Mouse (Mus musculus): Measurements from ENCODE around the gene Ifna4.
"Not testable (repeated sequence)": the region's sequence is repeated elsewhere in the genome, so short reads cannot be mapped to it uniquely, and the experiment has no call there.

Ifna4 gene

DNA sequence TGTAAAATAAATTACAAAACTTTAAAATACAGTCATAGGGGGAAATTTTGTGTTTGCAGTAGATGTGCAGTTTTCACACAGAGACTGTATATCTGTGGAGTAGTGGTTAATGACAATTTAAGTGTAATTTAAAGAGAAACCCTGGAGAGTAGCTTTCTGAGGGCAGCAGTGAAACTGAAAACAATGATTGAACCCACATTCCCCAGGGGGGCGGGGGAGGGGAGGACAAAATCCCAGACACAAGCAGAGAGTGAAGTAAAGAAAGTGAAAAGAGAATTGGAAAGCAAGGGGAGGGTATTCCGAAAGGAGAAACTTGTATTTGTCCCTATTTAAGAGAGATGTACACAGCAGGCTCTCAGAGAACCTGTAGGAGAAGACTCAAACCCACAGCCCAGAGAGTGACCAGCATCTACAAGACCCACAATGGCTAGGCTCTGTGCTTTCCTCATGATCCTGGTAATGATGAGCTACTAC is at the start of gene Ifna4:
Gene Ifna4, plus strand, starts transcription at position 424 of the 474 bp plus-strand sequence.
- DNase-seq, result no peak

DNA sequence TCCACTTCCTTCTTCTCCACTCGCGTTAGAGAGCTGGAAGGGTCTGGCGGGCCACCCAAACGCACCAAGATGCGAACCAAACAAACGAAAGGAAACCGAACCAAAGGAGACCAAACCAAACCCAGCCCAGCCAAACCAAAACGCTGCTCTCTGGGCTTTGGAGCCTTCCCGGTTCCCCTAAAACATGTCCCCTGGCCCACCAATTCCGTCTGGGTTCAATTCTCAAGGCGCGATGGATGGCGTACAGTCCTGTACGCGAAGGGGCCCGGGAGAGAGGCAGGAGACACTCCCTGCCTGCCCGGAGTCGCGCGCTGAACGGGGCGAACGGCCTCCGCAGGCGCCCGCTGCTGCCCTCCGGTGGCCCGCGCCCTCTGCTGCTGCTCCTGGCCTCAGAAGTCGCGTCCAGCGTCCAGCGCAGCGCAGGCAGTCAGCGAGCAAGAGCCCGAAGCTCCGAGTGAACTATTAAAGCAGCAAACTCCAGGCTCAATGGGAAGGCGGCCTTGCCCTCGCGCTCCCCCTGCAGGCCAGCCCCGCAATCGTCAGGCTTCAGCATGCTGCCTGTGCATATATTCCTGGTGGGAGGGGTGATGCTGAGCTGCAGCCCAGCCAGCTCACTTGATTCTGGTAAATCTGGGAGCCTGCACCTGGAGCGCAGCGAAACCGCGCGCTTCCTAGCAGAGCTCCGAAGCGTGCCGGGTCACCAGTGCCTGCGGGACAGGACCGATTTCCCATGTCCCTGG is 47.6 kb upstream of the Ifna4 start, which contains the start of gene Gm13275:
Gene Gm13275, plus strand, starts transcription at position 552 of the 740 bp plus-strand sequence.
- DNase-seq, result not testable (repeated sequence)

DNA sequence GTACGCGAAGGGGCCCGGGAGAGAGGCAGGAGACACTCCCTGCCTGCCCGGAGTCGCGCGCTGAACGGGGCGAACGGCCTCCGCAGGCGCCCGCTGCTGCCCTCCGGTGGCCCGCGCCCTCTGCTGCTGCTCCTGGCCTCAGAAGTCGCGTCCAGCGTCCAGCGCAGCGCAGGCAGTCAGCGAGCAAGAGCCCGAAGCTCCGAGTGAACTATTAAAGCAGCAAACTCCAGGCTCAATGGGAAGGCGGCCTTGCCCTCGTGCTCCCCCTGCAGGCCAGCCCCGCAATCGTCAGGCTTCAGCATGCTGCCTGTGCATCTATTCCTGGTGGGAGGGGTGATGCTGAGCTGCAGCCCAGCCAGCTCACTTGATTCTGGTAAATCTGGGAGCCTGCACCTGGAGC is 44.6 kb upstream of the Ifna4 start, which contains the start of gene Gm13279:
Gene Gm13279, plus strand, starts transcription at position 301 of the 400 bp plus-strand sequence.
- not testable (repeated sequence) for DNase-seq

DNA sequence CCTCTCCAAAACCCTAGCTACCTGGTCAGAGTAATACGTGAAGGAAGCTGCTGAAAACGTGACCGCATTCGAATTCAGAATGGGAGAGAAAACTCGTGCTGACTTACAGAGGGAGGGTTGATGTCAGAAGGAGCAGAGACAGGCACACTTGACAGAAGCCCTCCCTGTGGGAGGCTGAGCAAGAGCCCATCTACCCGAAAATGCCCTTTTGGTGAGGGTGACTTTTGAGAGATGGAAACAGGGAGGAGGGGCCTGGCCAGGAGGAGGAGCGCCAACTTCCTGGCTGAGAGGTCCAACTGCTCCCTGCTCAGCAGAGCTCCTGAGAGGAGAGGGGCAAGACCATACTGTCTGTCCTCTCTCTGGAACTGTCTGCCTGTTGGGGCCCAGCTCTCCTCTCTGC is 42.3 kb upstream of the Ifna4 start, which contains the start of gene Gm13285:
Gene Gm13285, plus strand, starts transcription at position 301 of the 400 bp plus-strand sequence.
- DNase-seq, result not testable (repeated sequence)

DNA sequence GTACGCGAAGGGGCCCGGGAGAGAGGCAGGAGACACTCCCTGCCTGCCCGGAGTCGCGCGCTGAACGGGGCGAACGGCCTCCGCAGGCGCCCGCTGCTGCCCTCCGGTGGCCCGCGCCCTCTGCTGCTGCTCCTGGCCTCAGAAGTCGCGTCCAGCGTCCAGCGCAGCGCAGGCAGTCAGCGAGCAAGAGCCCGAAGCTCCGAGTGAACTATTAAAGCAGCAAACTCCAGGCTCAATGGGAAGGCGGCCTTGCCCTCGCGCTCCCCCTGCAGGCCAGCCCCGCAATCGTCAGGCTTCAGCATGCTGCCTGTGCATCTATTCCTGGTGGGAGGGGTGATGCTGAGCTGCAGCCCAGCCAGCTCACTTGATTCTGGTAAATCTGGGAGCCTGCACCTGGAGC is 38.7 kb upstream of the Ifna4 start, which contains the start of gene Gm13287:
Gene Gm13287, plus strand, starts transcription at position 301 of the 400 bp plus-strand sequence.
- DNase-seq, result not testable (repeated sequence)

DNA sequence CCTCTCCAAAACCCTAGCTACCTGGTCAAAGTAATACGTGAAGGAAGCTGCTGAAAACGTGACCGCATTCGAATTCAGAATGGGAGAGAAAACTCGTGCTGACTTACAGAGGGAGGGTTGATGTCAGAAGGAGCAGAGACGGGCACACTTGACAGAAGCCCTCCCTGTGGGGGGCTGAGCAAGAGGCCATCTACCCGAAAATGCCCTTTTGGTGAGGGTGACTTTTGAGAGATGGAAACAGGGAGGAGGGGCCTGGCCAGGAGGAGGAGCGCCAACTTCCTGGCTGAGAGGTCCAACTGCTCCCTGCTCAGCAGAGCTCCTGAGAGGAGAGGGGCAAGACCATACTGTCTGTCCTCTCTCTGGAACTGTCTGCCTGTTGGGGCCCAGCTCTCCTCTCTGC is 36.4 kb upstream of the Ifna4 start, which contains the start of gene Gm13288:
Gene Gm13288, plus strand, starts transcription at position 301 of the 400 bp plus-strand sequence.
- not testable (repeated sequence) for DNase-seq

- DNase-seq, result not testable (repeated sequence)
Observed at GRCm38 (mm10) chr4:88805761-88806160, 35.9 kb upstream of the Ifna4 start.

DNA sequence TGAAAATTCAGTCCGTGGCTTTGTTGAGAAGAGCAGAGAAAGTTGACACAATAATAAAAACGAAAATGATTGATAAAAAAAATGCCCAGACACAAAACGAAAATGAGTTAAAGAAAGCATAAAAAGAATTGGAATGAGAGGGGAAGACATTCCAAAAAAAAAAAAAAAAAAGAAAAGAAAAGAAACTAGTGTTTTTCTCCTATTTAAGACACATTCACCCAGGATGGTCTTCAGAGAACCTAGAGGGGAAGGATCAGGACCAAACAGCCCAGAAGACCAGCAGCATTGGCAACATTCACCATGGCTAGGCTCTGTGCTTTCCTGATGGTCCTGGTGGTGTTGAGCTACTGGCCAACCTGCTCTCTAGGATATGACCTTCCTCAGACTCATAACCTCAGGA is 25.7 kb upstream of the Ifna4 start, which contains the start of gene Ifna7:
Gene Ifna7, plus strand, starts transcription at position 301 of the 400 bp plus-strand sequence.
- no peak for DNase-seq

- DNase-seq, result no peak
Observed at GRCm38 (mm10) chr4:88819659-88820058, 22.0 kb upstream of the Ifna4 start, which contains the start of gene Ifna11. Ifna11 (plus strand) TSS chr4:88819959.

DNA sequence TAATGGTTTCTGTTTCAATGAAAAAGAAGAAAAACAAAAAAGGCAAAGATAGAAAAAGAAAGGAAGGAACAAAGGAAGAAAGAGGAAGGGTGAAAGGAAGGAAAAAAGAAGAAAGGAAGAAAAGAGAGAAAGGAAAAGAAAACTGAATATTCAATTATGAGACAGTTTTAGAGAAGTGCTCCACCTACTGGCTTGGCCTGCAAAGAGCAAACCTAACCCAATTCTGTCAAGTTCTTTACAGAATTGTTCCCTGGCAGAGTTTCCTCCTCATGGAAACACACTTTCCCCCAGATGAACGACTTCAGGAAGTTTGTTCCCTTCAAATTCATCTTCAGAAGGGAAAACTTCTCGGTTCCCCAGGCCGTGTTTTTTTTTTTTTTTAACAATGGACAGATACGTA is 18.7 kb upstream of the Ifna4 start:
- peak; percentile 48 for DNase-seq

DNA sequence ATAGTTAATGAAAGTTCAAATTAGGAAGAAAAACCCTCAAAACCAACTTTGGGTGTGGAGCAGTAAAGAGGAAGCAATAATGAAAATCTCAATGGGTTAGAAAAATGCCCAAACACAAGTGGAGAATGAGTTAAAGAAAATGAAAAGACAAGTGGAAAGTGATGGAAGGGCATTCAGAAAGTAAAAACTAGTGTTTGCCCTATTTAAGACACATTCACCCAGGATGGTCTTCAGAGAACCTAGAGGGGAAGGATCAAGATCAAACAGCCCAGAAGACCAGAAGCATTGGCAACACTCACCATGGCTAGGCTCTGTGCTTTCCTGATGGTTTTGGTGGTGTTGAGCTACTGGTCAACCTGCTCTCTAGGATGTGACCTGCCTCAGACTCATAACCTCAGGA is 14.5 kb upstream of the Ifna4 start, which contains the start of gene Ifna6:
Gene Ifna6, plus strand, starts transcription at position 301 of the 400 bp plus-strand sequence.
- not testable (repeated sequence) for DNase-seq

- peak; percentile 26 for DNase-seq
Observed at GRCm38 (mm10) chr4:88830523-88830922, 11.1 kb upstream of the Ifna4 start.

DNA sequence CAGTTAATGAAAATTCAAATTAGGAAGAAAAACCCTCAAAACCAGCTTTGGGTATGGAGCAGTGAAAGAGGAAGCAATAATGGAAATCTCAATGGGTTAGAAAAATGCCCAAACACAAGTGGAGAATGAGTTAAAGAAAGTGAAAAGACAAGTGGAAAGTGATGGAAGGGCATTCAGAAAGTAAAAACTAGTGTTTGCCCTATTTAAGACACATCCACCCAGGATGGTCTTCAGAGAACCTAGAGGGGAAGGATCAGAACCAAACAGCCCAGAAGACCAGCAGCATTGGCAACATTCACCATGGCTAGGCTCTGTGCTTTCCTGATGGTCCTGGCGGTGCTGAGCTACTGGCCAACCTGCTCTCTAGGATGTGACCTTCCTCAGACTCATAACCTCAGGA is 6.4 kb upstream of the Ifna4 start, which contains the start of gene Ifna5:
Gene Ifna5, plus strand, starts transcription at position 301 of the 400 bp plus-strand sequence.
- DNase-seq, result not testable (repeated sequence)

- DNase-seq, result peak; percentile 14
Observed at GRCm38 (mm10) chr4:88838828-88839227, 2.8 kb upstream of the Ifna4 start.

DNA sequence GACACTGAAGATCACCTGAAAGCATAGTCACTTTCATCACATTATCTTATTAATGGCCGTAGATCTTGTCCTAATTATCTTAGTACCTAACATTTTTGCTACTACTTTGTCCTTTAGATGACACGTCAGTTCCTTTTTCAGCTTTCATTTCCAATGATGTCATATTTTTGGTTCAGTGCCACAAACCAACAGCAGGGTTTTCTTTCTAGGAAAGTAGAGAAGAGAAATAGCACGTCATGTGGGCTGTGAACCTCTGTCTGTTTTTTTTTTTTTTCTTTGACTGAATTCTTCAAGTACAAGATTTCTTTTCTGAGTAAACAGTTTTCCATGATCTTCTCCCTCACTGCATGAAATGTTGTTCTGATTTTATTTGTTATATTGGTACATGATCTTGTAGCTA is 1.6 kb upstream of the Ifna4 start:
- no peak for DNase-seq

DNA sequence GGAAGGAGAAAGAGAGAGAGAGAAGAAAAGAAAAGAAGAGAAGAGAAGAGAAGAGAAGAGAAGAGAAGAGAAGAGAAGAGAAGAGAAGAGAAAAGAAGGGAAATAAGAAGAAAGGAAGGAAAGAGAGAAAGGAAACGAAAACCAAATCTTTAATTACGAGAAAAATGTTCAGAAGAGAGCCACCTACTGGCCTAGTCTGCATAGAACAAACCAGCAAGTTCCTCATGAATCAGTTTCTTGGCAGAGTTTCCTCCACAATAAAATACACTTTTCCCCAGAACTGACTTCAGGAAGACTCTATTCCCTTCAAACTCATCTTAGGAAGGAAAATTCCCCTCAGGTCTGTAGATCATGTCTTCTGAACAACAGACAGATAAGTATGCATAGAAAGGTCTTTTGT is 3.7 kb downstream of the Ifna4 start:
- DNase-seq, result no peak

DNA sequence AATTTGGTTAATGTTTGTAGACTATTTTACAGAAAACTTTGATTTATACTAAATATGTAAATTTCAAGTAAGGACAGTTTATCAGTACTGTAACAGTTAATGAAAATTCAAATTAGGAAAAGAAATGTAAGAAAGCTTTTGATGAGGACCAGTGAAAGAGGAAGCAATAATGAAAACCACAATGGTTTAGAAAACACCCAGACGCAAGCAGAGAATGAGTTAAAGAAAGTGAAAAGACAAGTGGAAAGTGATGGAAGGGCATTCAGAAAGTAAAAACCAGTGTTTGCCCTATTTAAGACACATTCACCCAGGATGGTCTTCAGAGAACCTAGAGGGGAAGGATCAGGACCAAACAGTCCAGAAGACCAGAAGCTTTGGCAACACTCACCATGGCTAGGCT is 8.0 kb downstream of the Ifna4 start, which contains the start of gene Ifna1:
Gene Ifna1, plus strand, starts transcription at position 390 of the 400 bp plus-strand sequence.
- no peak for DNase-seq

- peak; percentile 50 for DNase-seq
Observed at GRCm38 (mm10) chr4:88851026-88851763, 9.5 kb downstream of the Ifna4 start.

DNA sequence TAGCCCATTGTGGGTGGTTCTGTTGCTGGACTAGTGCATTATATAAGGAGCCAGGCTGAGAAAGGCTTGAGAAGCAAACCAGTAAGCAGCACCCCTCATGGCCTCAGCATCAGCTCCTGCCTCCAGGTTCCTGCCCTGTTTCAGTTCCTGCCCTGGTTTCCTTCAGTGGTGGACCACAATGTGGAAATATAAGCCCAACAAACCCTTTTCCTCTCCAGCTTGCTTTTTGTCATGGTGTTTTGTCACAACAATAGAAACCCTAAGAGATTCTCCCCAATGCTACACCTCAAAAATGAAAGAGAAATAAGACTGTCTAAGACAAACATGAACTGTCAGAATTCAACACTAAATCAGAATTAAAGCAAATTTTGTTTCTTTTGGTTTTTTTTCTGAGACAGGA is 17.6 kb downstream of the Ifna4 start:
- DNase-seq, result no peak

DNA sequence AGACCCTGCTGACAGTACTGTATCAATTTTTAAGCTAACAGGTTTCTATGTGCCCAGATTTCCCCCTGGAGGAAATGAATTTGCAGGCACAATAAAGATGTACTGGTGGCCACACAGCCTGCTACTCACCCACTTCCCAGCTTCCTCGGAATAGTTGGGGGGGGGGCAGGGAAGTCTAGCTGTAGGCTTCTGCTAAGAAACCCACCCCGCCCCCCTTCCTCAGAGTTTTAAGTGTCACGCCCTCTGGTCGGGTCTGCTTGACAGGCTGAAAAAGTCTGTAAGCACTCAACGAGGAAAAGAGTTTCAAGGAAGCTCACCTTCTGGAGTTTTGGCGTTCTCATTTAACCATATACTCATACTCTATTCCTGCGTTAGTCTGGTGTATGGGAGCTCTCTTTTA is 21.6 kb downstream of the Ifna4 start:
- DNase-seq, result no peak

GRCm38 (mm10) chr4:88864599-88864998 is 22.9 kb downstream of the Ifna4 start:
- no peak for DNase-seq

DNA sequence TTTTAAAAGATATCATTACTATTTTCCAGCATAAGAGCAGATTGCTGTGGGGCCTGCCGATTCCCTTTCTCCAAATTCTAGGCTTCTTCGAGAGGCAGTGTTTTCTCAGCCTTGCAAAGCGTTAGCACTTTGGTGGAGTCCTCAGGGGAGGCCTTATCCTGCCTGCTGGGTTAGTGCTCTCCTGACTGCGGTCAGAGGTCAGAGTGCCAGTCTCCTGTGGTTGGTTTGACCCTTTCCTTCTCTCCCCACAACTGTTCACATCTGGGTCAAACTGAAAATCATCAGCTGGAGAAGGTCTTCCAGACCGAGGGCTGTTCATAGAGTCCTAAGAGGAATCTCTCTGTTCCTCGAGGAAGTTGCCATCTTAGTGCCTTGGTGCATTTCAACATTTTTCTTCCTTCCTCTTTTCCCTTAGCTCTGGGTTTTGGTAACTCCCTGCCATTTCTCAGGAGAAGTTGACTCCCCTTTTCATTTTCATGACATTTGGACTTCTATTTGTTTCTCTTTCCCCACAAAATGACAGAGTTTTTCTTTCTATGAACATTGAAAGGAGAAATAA is 23.4 kb downstream of the Ifna4 start:
- DNase-seq, result no peak
